ENCODE assay signal across 23 mouse cellular contexts in the genomic region with DNA sequence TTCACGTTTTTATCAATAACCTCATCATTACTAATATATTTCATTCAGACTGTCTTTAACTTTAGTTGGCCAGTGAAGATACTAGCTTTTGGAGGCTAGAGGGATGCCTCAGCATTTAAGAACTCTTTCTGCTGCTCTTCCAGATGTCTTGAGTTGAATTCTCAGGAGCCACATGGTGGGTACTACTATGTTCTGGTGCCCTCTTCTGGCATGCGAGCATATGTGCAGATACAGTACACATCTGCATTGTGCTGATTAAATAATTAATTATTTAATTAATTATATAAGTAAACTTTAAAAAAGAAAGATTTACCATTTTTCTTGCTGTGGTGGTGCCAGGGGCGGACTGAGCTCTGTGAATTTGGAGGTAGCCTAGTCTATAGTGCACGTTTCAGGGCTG.
DNase-seq lines count a peak whose midpoint lies in the region; ATAC-seq and TF ChIP-seq lines count a peak whose summit lies in the region.
"Had no signal": no experiment of that assay in that cellular context is flagged by ENCODE, and none has a peak within 500 bp of the region (broad histone marks: within the 10 kb centered on the region; RNA-seq: fewer than 3 reads in every experiment).

No protein-coding gene starts in this region.

- WGBS in kidney, postnatal 0 days: 71% methylated on average over 4 of the region's 4 CpGs
- 70% methylated on average over 4 of the region's 4 CpGs for WGBS in kidney, embryonic 16.5 days

- H3K4me2 ChIP-seq in kidney, postnatal 0 days (ENCODE audit: low read length): no peak overlapping the region
- no peak overlapping the region for H3K4me2 ChIP-seq in kidney, embryonic 16.5 days (replicated peaks; ENCODE audit: low read depth, low read length)
- H3K4me2 ChIP-seq: embryonic facial prominence, embryonic 12.5 days; forebrain, embryonic 12.5 days; midbrain, embryonic 12.5 days; neural tube, embryonic 12.5 days had no signal

- no peak overlapping the region for H3K9ac ChIP-seq in kidney, postnatal 0 days (ENCODE audit: low read depth, low read length)
- H3K9ac ChIP-seq in kidney, embryonic 16.5 days (replicated peaks; ENCODE audit: low read length): no peak overlapping the region
- H3K9ac ChIP-seq: embryonic facial prominence, embryonic 12.5 days; forebrain, embryonic 12.5 days; midbrain, embryonic 12.5 days; neural tube, embryonic 12.5 days had no signal

- no peaks in the 10 kb centered on the region for H3K27me3 ChIP-seq in kidney, postnatal 0 days (ENCODE audit: insufficient read depth, low read length)
- H3K27me3 ChIP-seq in kidney, embryonic 16.5 days (ENCODE audit: insufficient read depth, low read length): no peaks in the 10 kb centered on the region
- H3K27me3 ChIP-seq: embryonic facial prominence, embryonic 12.5 days; forebrain, embryonic 12.5 days; midbrain, embryonic 12.5 days; neural tube, embryonic 12.5 days had no signal

- no peak overlapping the region for H3K4me3 ChIP-seq in kidney, postnatal 0 days (replicated peaks; ENCODE audit: low read depth, low read length)
- H3K4me3 ChIP-seq in kidney, embryonic 16.5 days (ENCODE audit: low read length): no peak overlapping the region
- H3K4me3 ChIP-seq: embryonic facial prominence, embryonic 12.5 days; forebrain, embryonic 12.5 days; heart, embryonic 10.5 days; midbrain, embryonic 12.5 days; neural tube, embryonic 12.5 days had no signal

- ATAC-seq in kidney, postnatal 0 days (replicated peaks; ENCODE audit: low FRiP score, low read depth): 0 out of 2 replicates have a peak, but pooled peaks have one; percentile 33
- ATAC-seq in kidney, embryonic 16.5 days (ENCODE audit: low FRiP score, low TSS enrichment): no peak
- ATAC-seq: hindbrain, postnatal 0 days; lung, postnatal 0 days had no signal

- TF ChIP-seq CTCF in kidney, postnatal 0 days (IDR thresholded peaks at IDR 0.05; ENCODE audit: low read depth): peak; percentile 53

- peak; percentile 2 for DNase-seq in embryo, embryonic 11 days
- no peak for DNase-seq in embryo, embryonic 10.5 days (ENCODE audit: low spot score)
- peak; percentile 1 for DNase-seq in kidney, postnatal 0 days (ENCODE audit: low spot score)
- DNase-seq in A20 (ENCODE audit: low read depth, low spot score): peak; percentile 57
- DNase-seq in ZHBTc4 (ENCODE audit: low read depth, low spot score): peak; percentile 9
- DNase-seq in heart, adult 18-20 months: no peak
- no peak for DNase-seq in spleen, postnatal 10 days (ENCODE audit: low spot score in 2 of 2)
- DNase-seq: adrenal gland, postnatal 36 days; cerebellum, adult 18-20 months; cerebellum, postnatal 25 days; kidney, adult 18-20 months; kidney, postnatal 10 days; right cerebral cortex, postnatal 25 days; spleen, adult 18-20 months; thymus, postnatal 14 days had no signal

- no peak overlapping the region for H3K27ac ChIP-seq in kidney, postnatal 0 days
- H3K27ac ChIP-seq in kidney, embryonic 16.5 days (ENCODE audit: low read length): no peak overlapping the region
- H3K27ac ChIP-seq: embryonic facial prominence, embryonic 12.5 days; forebrain, embryonic 12.5 days; heart, embryonic 10.5 days; hindbrain, postnatal 0 days; midbrain, embryonic 12.5 days; neural tube, embryonic 12.5 days had no signal

- no peaks in the 10 kb centered on the region for H3K36me3 ChIP-seq in kidney, postnatal 0 days (ENCODE audit: insufficient read depth, low read length)
- no peaks in the 10 kb centered on the region for H3K36me3 ChIP-seq in kidney, embryonic 16.5 days (ENCODE audit: insufficient read depth, low read length)
- H3K36me3 ChIP-seq: embryonic facial prominence, embryonic 12.5 days; forebrain, embryonic 12.5 days; heart, embryonic 10.5 days; midbrain, embryonic 12.5 days; neural tube, embryonic 12.5 days had no signal

- H3K4me1 ChIP-seq in kidney, postnatal 0 days (replicated peaks; ENCODE audit: insufficient read depth, low read length): no peaks in the 10 kb centered on the region
- no peaks in the 10 kb centered on the region for H3K4me1 ChIP-seq in kidney, embryonic 16.5 days (ENCODE audit: insufficient read depth, low read length)
- H3K4me1 ChIP-seq: embryonic facial prominence, embryonic 12.5 days; forebrain, embryonic 12.5 days; heart, embryonic 10.5 days; midbrain, embryonic 12.5 days; neural tube, embryonic 12.5 days had no signal

- H3K9me3 ChIP-seq in kidney, postnatal 0 days (replicated peaks; ENCODE audit: low read length): no peaks in the 10 kb centered on the region
- no peaks in the 10 kb centered on the region for H3K9me3 ChIP-seq in kidney, embryonic 16.5 days (ENCODE audit: low read length)
- H3K9me3 ChIP-seq: embryonic facial prominence, embryonic 12.5 days; forebrain, embryonic 12.5 days; heart, embryonic 10.5 days; midbrain, embryonic 12.5 days; neural tube, embryonic 12.5 days had no signal

Comparison
In these comparisons a context has a peak if more than half of its experiments do, and no peak if none do; other contexts are left out.
1. DNase-seq: peak in embryo, embryonic 11 days (single experiment), kidney, postnatal 0 days (single experiment), A20 (single experiment) and ZHBTc4 (single experiment); none in embryo, embryonic 10.5 days (single experiment), heart, adult 18-20 months (0 of 2) and spleen, postnatal 10 days (0 of 2).